Mouse (Mus musculus) cerebellum, adult 2 months (tissue): ENCODE measurements around the gene Ldhc. TPM values are rescaled to one million over a fixed set of nuclear protein-coding genes. Genes with fewer than 3 reads are reported as not detected.

Source experiments
- DNase-seq, 2 experiments: peaks; one replicate each; pipeline ENCODE4 v3.0.0; 2021
- H3K27ac ChIP-seq: fragments of 200-500 bp; 2 replicates; pipeline ENCODE4 v1.5.1; 2012; ENCODE audit warnings: low read length, control low read depth, inconsistent platforms; ENCODE audit not compliant: insufficient read depth
- H3K27me3 ChIP-seq: fragments of 200-500 bp; 2 replicates; pipeline ENCODE4 v1.6.1; 2012; ENCODE audit warnings: inconsistent platforms, mild to moderate bottlenecking, low read length, moderate library complexity; ENCODE audit not compliant: control insufficient read depth, insufficient read depth
- H3K4me1 ChIP-seq: fragments of 200-500 bp; 2 replicates; pipeline ENCODE4 v1.6.1; 2011; ENCODE audit warnings: low read length; ENCODE audit not compliant: control insufficient read depth, insufficient read depth
- H3K4me3 ChIP-seq: fragments of 200-500 bp; replicated peaks from 2 replicates; pipeline ENCODE3; 2011; ENCODE audit warnings: mild to moderate bottlenecking, low read depth, low read length, control low read depth; ENCODE audit not compliant: insufficient read depth
- CTCF ChIP-seq: fragments of 200-500 bp; IDR thresholded peaks from 2 replicates; pipeline ENCODE4 v1.5.1; 2011; ENCODE audit warnings: low read depth, mild to moderate bottlenecking, control low read depth, low read length, moderate library complexity, borderline replicate concordance; ENCODE audit not compliant: insufficient read depth
- POLR2A ChIP-seq: fragments of 200-500 bp; IDR thresholded peaks from 2 replicates; pipeline ENCODE4 v1.6.1; 2011; ENCODE audit warnings: low read length, control low read depth, borderline replicate concordance; ENCODE audit not compliant: insufficient read depth
- WGBS: fragments of 180-500 bp; shearing (Covaris S2); methylation state at CpG from one replicate; pipeline ENCODE4 v1.1.7; 2018; 5-methylcytosine and 5-hydroxymethylcytosine counted together
- polyA plus RNA-seq: library from polyadenylated mRNA; depleted of rRNA; stranded (reverse); fragments of >200 nt; gene quantifications from 2 replicates; pipeline ENCODE4 v1.2.3, GENCODE M21; 2012

Ldhc gene
- polyA plus RNA-seq, 1 experiment: not detected

DNA sequence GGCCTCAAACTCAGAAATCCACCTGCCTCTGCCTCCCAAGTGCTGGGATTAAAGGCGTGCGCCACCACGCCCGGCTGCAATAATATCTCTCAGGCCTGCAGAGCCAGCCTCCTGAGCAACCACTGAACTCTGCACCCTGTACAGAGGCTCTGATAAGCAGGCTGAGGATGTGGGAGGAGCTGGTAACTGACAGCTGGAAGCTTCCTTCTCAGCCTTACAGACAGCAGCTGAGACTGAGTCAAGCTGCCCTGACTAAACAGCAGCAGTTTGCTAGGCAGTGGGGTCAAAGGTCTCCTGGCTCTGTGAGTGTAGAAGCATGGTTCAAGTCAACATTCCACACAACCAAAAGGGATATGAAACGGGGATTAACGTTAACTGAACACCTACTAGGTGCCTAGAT, 27.7 kb upstream of the Ldhc start:
- H3K27ac ChIP-seq: no peak overlapping the region
- H3K4me3 ChIP-seq: no peak overlapping the region
- TF ChIP-seq CTCF (no peak), POLR2A (no peak)
- DNase-seq: no peak
- no peaks in the 10 kb centered on the region for H3K27me3 ChIP-seq
- 0 out of 2 replicates have a peak, but pooled peaks cover 3% of the 10 kb centered on the region for H3K4me1 ChIP-seq
- WGBS: 80% methylated on average over 6 of the region's 6 CpGs

DNA sequence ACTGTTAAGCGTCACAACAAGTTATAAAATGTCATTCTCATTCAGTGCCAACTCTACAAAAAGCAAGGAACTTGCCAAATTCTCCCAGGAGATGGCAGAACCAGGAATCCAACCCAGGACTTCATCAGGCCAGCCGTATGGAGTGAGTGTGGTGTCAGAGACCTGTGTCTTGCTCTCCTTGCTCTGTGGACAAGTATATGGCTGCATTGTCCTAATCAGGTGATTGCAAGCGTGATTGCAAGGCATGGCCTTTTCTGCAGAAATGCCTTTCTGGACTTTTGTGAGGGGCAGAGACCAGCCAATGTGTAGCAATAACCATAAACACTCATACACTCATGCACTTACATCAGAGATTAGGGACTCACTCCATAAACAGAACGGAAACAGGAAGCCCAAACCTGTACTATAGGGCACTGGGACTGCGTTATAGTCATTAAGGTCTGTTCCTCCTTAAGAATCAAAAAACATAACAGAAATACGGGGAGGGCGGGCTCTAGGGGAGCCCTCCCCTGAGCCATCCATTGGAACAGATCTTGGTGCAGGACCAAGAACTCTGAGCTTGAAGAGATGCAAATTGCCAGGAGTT, 27.2 kb upstream of the Ldhc start:
- WGBS: 90% methylated on average over 7 of the region's 7 CpGs
- Histone ChIP-seq H3K4me1 (peaks cover 3% of the 10 kb centered on the region; the same call in 1 of the 2 replicates), H3K27me3 (no peaks in the 10 kb centered on the region), H3K4me3 (no peak overlapping the region), H3K27ac (no peak overlapping the region)
- no peak for TF ChIP-seq POLR2A
- TF ChIP-seq CTCF: no peak
- DNase-seq: no peak

DNA sequence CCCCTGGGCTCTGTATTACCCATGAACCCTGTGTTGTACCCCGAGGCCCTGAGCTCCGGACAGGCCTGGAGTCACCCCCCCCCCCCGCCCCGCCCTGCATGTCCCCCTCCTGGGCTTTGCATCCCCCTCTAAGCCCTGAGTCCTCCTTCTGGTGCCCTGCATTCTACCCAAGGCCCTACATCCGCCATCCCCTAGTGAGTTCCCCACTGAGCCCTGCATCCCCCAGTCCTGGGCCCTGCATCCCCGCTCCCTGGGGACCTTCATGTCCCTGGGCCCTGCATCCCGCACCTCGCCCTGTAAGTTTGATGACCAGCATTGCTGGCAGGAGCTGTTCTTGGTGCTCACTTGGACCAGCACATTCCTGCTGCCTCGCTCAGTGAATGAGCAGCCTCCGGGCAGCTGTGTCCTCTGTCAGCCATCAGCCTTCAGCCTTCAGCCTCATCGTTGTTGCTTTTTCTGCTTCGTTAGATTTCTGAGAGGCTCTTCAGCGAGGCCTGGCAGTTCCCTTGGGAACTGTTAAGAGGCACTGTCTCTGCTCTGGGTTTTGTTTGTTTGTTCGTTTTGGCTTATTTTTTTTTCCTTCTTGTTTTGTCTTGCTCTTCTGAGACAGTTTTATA, 25.9 kb upstream of the Ldhc start:
- H3K27me3 ChIP-seq: no peaks in the 10 kb centered on the region
- TF ChIP-seq CTCF (no peak), POLR2A (no peak)
- no peak overlapping the region for H3K27ac ChIP-seq
- WGBS: 39% methylated on average over 14 of the region's 14 CpGs
- peaks cover 14% of the 10 kb centered on the region for H3K4me1 ChIP-seq
- no peak for DNase-seq
- no peak overlapping the region for H3K4me3 ChIP-seq

DNA sequence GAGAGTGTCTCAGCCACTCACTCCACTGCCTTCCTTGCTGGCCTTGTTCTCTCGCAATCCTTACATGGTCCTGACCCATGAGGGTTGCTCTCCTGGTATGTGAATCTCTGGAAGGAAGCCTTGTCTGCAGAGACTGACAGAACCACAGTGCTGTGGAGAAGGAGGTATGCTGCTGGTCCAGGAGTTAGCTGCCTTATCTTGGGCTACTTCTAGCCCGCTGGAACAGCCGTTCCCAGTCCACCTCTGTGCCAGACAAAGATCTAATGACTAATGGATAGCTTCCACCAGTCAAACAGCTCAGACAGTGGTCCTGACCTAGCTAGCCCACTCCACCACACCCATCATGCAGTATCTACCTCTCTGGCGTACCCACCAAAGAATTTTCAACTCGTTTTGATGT, 24.6 kb upstream of the Ldhc start:
- no peak overlapping the region for H3K4me3 ChIP-seq
- 88% methylated on average over 5 of the region's 5 CpGs for WGBS
- H3K27me3 ChIP-seq: no peaks in the 10 kb centered on the region
- DNase-seq: no peak
- TF ChIP-seq POLR2A (no peak), CTCF (no peak)
- H3K27ac ChIP-seq: no peak overlapping the region
- H3K4me1 ChIP-seq: peaks cover 14% of the 10 kb centered on the region

DNA sequence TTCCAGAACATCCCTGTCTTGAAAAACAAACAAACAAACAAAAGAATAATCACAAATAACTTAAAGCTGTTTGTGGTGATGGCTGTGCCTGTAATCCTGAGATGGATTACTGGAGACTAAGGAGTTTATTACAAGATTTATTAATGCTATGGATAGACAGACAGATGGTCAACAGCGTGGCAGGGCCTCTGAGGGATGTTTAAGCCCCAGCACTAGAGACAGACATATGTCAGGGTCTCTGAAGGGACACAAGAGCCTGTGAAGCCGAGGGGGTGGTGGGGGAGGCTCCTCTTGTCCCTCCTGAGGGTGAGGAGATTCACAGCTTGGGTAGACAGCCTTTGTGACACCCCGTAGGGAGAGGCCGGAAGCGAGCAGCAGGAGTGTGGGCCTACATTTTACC, 23.9 kb upstream of the Ldhc start:
- Histone ChIP-seq H3K4me1 (peaks cover 14% of the 10 kb centered on the region), H3K27me3 (no peaks in the 10 kb centered on the region), H3K27ac (no peak overlapping the region), H3K4me3 (no peak overlapping the region)
- TF ChIP-seq POLR2A: no peak
- no peak for TF ChIP-seq CTCF
- no peak for DNase-seq
- 30% methylated on average over 5 of the region's 5 CpGs for WGBS

DNA sequence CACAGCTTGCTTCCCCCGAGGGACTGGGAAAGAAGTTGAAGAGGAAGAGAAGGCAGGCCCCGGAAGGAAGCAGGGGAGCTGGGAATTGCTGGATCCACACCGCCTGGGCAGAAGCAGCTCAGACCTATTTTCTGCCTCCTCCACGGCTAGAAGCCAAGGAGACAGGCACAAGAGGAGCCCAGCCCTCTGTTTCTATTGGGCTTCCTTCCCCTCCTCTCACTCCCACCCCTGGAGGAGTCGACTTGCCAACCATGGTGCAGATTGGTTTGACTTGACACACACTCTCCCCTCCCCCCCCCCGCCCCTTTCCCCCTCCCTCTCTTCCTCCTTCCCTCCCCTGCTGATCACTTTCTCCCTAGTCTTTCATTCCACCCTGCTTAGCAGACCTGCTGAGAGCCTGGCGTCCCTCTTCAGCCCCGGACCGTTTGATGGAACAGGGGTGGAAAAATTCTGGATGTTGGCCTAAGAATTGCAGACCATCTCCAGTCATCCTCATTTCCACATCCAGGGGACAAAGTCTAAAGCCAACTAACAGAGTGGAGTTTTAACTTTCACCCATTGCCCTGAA, 22.8 kb upstream of the Ldhc start:
- TF ChIP-seq CTCF: no peak
- no peak for TF ChIP-seq POLR2A
- Histone ChIP-seq H3K4me3 (no peak overlapping the region), H3K27me3 (no peaks in the 10 kb centered on the region), H3K27ac (no peak overlapping the region), H3K4me1 (peaks cover 14% of the 10 kb centered on the region)
- peak in 1 of 2 experiments; percentile 43 for DNase-seq
- WGBS: 12% methylated on average over 9 of the region's 9 CpGs

DNA sequence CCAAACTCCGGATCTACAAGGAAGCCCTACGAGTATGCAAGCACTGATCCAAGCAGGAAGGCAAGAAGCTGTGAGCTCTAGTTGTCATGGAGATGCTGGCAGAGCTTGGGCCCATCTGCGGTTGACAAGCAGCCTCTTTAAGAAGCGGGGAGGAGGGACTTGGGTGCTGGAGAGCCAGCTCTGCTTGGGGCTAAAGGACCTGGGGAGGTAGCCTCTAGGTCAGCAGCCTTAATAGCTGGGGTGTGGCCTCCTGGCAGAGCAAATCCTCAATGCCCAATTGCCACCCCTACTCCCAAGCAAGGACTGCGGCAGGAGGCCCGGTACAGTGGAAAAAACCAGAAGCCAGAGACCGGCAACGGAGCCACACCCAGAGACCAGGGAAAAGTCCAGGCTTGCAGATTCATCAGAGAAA, 22.1 kb upstream of the Ldhc start:
- Histone ChIP-seq H3K4me1 (peaks cover 14% of the 10 kb centered on the region), H3K27me3 (no peaks in the 10 kb centered on the region), H3K27ac (peak overlapping the region; percentile 90), H3K4me3 (no peak overlapping the region)
- WGBS: 3% methylated on average over 8 of the region's 8 CpGs
- TF ChIP-seq POLR2A (peak; percentile 17; the same call in 1 of the 2 replicates), CTCF (no peak)
- peak; percentile 77 to 86 for DNase-seq

DNA sequence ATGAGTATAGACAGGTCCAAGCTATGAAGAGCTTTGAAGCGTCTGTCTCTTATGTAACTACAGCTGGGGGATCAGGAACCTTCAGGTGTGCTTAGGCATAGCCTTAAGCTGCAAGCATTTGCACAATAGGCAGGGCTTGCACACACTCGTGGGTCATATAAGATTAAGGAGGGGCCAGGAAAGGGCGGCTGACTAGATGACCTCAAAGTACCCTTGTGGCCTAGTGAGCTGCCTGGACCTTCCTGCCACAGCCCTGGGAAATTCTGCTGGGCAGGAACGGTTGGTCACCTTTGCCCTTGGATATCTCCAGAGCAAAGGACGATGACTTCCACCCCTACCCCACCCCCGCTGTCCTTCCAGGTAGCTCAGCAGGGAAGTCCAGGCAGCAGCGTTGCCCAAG, 21.6 kb upstream of the Ldhc start:
- Histone ChIP-seq H3K27me3 (no peaks in the 10 kb centered on the region), H3K4me3 (no peak overlapping the region), H3K27ac (peak overlapping the region; percentile 90), H3K4me1 (peaks cover 14% of the 10 kb centered on the region)
- peak in 1 of 2 experiments; percentile 29 for DNase-seq
- WGBS: 31% methylated on average over 7 of the region's 7 CpGs
- TF ChIP-seq CTCF: no peak
- TF ChIP-seq POLR2A: no peak
